8 mouse cellular contexts compared by ENCODE assay signal in genomic region chr3:108858231-108858770, GRCm38 (mm10). TPM values are rescaled to one million over a fixed set of nuclear protein-coding genes. Genes with fewer than 3 reads are reported as not detected.
DNase-seq lines count a peak whose midpoint lies in the region; ATAC-seq lines count a peak whose summit lies in the region.

No protein-coding gene starts in this region.

- H3K36me3 ChIP-seq in embryonic facial prominence, embryonic 13.5 days: no peaks in the 10 kb centered on the region
- no peaks in the 10 kb centered on the region for H3K36me3 ChIP-seq in heart, embryonic 13.5 days
- H3K36me3 ChIP-seq in kidney, embryonic 16.5 days (ENCODE audit: insufficient read depth, low read length): no peaks in the 10 kb centered on the region
- H3K36me3 ChIP-seq in midbrain, embryonic 10.5 days: no peaks in the 10 kb centered on the region

- H3K9me3 ChIP-seq in embryonic facial prominence, embryonic 13.5 days: no peaks in the 10 kb centered on the region
- no peaks in the 10 kb centered on the region for H3K9me3 ChIP-seq in heart, embryonic 13.5 days
- H3K9me3 ChIP-seq in kidney, embryonic 16.5 days (ENCODE audit: low read length): no peaks in the 10 kb centered on the region
- no peaks in the 10 kb centered on the region for H3K9me3 ChIP-seq in midbrain, embryonic 10.5 days (replicated peaks)

- no peak overlapping the region for H3K4me3 ChIP-seq in embryonic facial prominence, embryonic 13.5 days
- H3K4me3 ChIP-seq in heart, embryonic 13.5 days: no peak overlapping the region
- H3K4me3 ChIP-seq in kidney, embryonic 16.5 days (ENCODE audit: low read length): no peak overlapping the region
- H3K4me3 ChIP-seq in midbrain, embryonic 10.5 days: peak overlapping the region; percentile 20; the same call in 1 of the 2 replicates

- H3K4me1 ChIP-seq in embryonic facial prominence, embryonic 13.5 days: peaks cover 45% of the 10 kb centered on the region
- peaks cover 32% of the 10 kb centered on the region for H3K4me1 ChIP-seq in heart, embryonic 13.5 days
- H3K4me1 ChIP-seq in kidney, embryonic 16.5 days (ENCODE audit: insufficient read depth, low read length): peaks cover 14% of the 10 kb centered on the region; the same call in 1 of the 2 replicates
- H3K4me1 ChIP-seq in midbrain, embryonic 10.5 days: peaks cover 39% of the 10 kb centered on the region

- ATAC-seq in embryonic facial prominence, embryonic 13.5 days (ENCODE audit: insufficient number of reproducible peaks, insufficient read depth, low FRiP score, low TSS enrichment, low read depth): peak; percentile 82
- peak; percentile 56; the same call in 1 of the 2 replicates for ATAC-seq in heart, embryonic 13.5 days (ENCODE audit: extremely low read depth, insufficient number of reproducible peaks, low FRiP score, low TSS enrichment)
- ATAC-seq in kidney, embryonic 16.5 days (ENCODE audit: low FRiP score, low TSS enrichment): peak; percentile 68; the same call in 1 of the 2 replicates

- DNase-seq in right cerebral cortex, postnatal 10 days (ENCODE audit: low spot score in 2 of 2): peak; percentile 73 to 76
- no peak for DNase-seq in right cerebral cortex, postnatal 25 days
- DNase-seq in midbrain, embryonic 10.5 days (ENCODE audit: low spot score): peak; percentile 54
- no peak for DNase-seq in ovary, postnatal 14 days (ENCODE audit: low spot score)
- DNase-seq in left cerebral cortex, adult 9 months (ENCODE audit: low spot score in 2 of 2): no peak

- peak overlapping the region; percentile 85 for H3K27ac ChIP-seq in embryonic facial prominence, embryonic 13.5 days
- H3K27ac ChIP-seq in heart, embryonic 13.5 days (replicated peaks): peak overlapping the region; percentile 73
- H3K27ac ChIP-seq in kidney, embryonic 16.5 days (ENCODE audit: low read length): peak overlapping the region; percentile 34; the same call in 1 of the 2 replicates
- peak overlapping the region; percentile 81 for H3K27ac ChIP-seq in midbrain, embryonic 10.5 days (replicated peaks)

- peak overlapping the region; percentile 32 for H3K4me2 ChIP-seq in embryonic facial prominence, embryonic 13.5 days
- peak overlapping the region; percentile 49 for H3K4me2 ChIP-seq in heart, embryonic 13.5 days
- H3K4me2 ChIP-seq in kidney, embryonic 16.5 days (replicated peaks; ENCODE audit: low read depth, low read length): no peak overlapping the region; the same call in 1 of the 2 replicates

- H3K27me3 ChIP-seq in embryonic facial prominence, embryonic 13.5 days: no peaks in the 10 kb centered on the region
- H3K27me3 ChIP-seq in heart, embryonic 13.5 days (replicated peaks): no peaks in the 10 kb centered on the region
- no peaks in the 10 kb centered on the region for H3K27me3 ChIP-seq in kidney, embryonic 16.5 days (ENCODE audit: insufficient read depth, low read length)
- H3K27me3 ChIP-seq in midbrain, embryonic 10.5 days (ENCODE audit: low read depth, poor library complexity, severe bottlenecking): no peaks in the 10 kb centered on the region

- WGBS in embryonic facial prominence, embryonic 13.5 days: 10% methylated on average over 7 of the region's 7 CpGs
- WGBS in heart, embryonic 13.5 days: 29% methylated on average over 7 of the region's 7 CpGs
- WGBS in kidney, embryonic 16.5 days: 32% methylated on average over 7 of the region's 7 CpGs
- 41% methylated on average over 7 of the region's 7 CpGs for WGBS in midbrain, embryonic 10.5 days

- no peak overlapping the region for H3K9ac ChIP-seq in embryonic facial prominence, embryonic 13.5 days
- peak overlapping the region; percentile 59 for H3K9ac ChIP-seq in heart, embryonic 13.5 days
- H3K9ac ChIP-seq in kidney, embryonic 16.5 days (replicated peaks; ENCODE audit: low read length): no peak overlapping the region

RNA-seq across cellular contexts. Expression of gene Stxbp3, which starts 18.0 kb away (rescaled TPM):
- 39.3 and 40.2 TPM in 2 replicates for polyA plus RNA-seq in embryonic facial prominence, embryonic 13.5 days (2015; fragmentation: Nextera tagmentation; extraction: Ambion mirVana)
- polyA plus RNA-seq in heart, embryonic 13.5 days (2015; fragmentation: Nextera tagmentation; extraction: Ambion mirVana): 24.2 and 26.3 TPM in 2 replicates
- polyA plus RNA-seq in kidney, embryonic 16.5 days (2015; fragmentation: Nextera tagmentation; extraction: Ambion mirVana): 32.6 and 38.8 TPM in 2 replicates
- 24.1 and 26.7 TPM in 2 replicates for polyA plus RNA-seq in midbrain, embryonic 10.5 days (2016; fragmentation: Nextera tagmentation; extraction: Ambion mirVana)

RNA-seq across cellular contexts. Expression of gene Fndc7, which starts 31.5 kb away (rescaled TPM):
- 0.18 and 0.23 TPM in 2 replicates for polyA plus RNA-seq in embryonic facial prominence, embryonic 13.5 days (2015; fragmentation: Nextera tagmentation; extraction: Ambion mirVana)
- 0.13 and 0.25 TPM in 2 replicates for polyA plus RNA-seq in heart, embryonic 13.5 days (2015; fragmentation: Nextera tagmentation; extraction: Ambion mirVana)
- polyA plus RNA-seq in kidney, embryonic 16.5 days (2015; fragmentation: Nextera tagmentation; extraction: Ambion mirVana): 0.06 TPM in 1 of 2 replicates, not detected in the other
- 0.06 TPM in 1 of 2 replicates, not detected in the other for polyA plus RNA-seq in midbrain, embryonic 10.5 days (2016; fragmentation: Nextera tagmentation; extraction: Ambion mirVana)

RNA-seq across cellular contexts. Expression of gene Prpf38b, which starts 53.2 kb away (rescaled TPM):
- 95.3 and 111 TPM in 2 replicates for polyA plus RNA-seq in embryonic facial prominence, embryonic 13.5 days (2015; fragmentation: Nextera tagmentation; extraction: Ambion mirVana)
- 49.0 and 49.1 TPM in 2 replicates for polyA plus RNA-seq in heart, embryonic 13.5 days (2015; fragmentation: Nextera tagmentation; extraction: Ambion mirVana)
- 68.1 and 69.0 TPM in 2 replicates for polyA plus RNA-seq in kidney, embryonic 16.5 days (2015; fragmentation: Nextera tagmentation; extraction: Ambion mirVana)
- polyA plus RNA-seq in midbrain, embryonic 10.5 days (2016; fragmentation: Nextera tagmentation; extraction: Ambion mirVana): 67.2 and 68.3 TPM in 2 replicates

Comparison
In these comparisons a context has a peak if more than half of its experiments do, and no peak if none do; other contexts are left out.
1. DNase-seq: peak in right cerebral cortex, postnatal 10 days (2 of 2) and midbrain, embryonic 10.5 days (single experiment); none in right cerebral cortex, postnatal 25 days (single experiment), ovary, postnatal 14 days (single experiment) and left cerebral cortex, adult 9 months (0 of 2).
2. H3K27ac ChIP-seq: peak in every context shown above with its lines; median percentile 85 in embryonic facial prominence, embryonic 13.5 days; 81 in midbrain, embryonic 10.5 days; 73 in heart, embryonic 13.5 days; 34 in kidney, embryonic 16.5 days.
3. Peak in every context shown above with its lines, with median percentiles within 50 percentile points of each other: ATAC-seq.